Mouse (Mus musculus) embryonic facial prominence, embryonic 11.5 days (tissue): ENCODE data around the gene Syce2. TPM values are rescaled to one million over a fixed set of nuclear protein-coding genes. Genes with fewer than 3 reads are reported as not detected.
"Not testable (repeated sequence)": the region's sequence is repeated elsewhere in the genome, so short reads cannot be mapped to it uniquely, and the experiment has no call there.

Experiments used
- ATAC-seq: fragments of 200-750 bp; cut with Nextera tagmentation; replicated peaks from 2 replicates; pipeline ENCODE4 v1.8.0; 2017; ENCODE audit warnings: low read depth; ENCODE audit not compliant: insufficient number of reproducible peaks, low FRiP score, low TSS enrichment
- DNase-seq: peaks from one replicate; pipeline ENCODE4 v3.0.0-alpha.2; 2015; ENCODE audit warnings: low spot score
- H3K27ac ChIP-seq: fragments of 300-500 bp; sonication (generic); replicated peaks from 2 replicates; pipeline ENCODE4 v1.5.1; 2014; ENCODE audit warnings: mild to moderate bottlenecking, low read depth, low read length, control low read depth
- H3K27me3 ChIP-seq: fragments of 300-500 bp; sonication (generic); 2 replicates; pipeline ENCODE4 v1.6.1; 2014; ENCODE audit warnings: mild to moderate bottlenecking, low read length, moderate library complexity, mixed read lengths; ENCODE audit not compliant: control insufficient read depth, insufficient read depth
- H3K36me3 ChIP-seq: fragments of 300-500 bp; sonication (generic); replicated peaks from 2 replicates; pipeline ENCODE4 v1.6.1; 2014; ENCODE audit warnings: low read depth, mild to moderate bottlenecking, low read length, moderate library complexity, mixed read lengths; ENCODE audit not compliant: control insufficient read depth, insufficient read depth
- H3K4me1 ChIP-seq: fragments of 300-500 bp; sonication (generic); 2 replicates; pipeline ENCODE4 v1.6.1; 2014; ENCODE audit warnings: low read length, mixed read lengths; ENCODE audit not compliant: control insufficient read depth, insufficient read depth
- H3K4me2 ChIP-seq: fragments of 300-500 bp; sonication (generic); 2 replicates; pipeline ENCODE4 v1.6.1; 2014; ENCODE audit warnings: low read depth, mild to moderate bottlenecking, control low read depth, low read length, moderate library complexity
- H3K4me3 ChIP-seq: fragments of 300-500 bp; sonication (generic); 2 replicates; pipeline ENCODE4 v1.5.1; 2014; ENCODE audit warnings: low read depth, low read length, control low read depth
- H3K9ac ChIP-seq: fragments of 300-500 bp; sonication (generic); replicated peaks from 2 replicates; pipeline ENCODE4 v1.6.1; 2014; ENCODE audit warnings: mild to moderate bottlenecking, control low read depth, low read length
- H3K9me3 ChIP-seq: fragments of 300-500 bp; sonication (generic); replicated peaks from 2 replicates; pipeline ENCODE4 v1.6.1; 2016; ENCODE audit warnings: mild to moderate bottlenecking, low read length, inconsistent platforms, mixed read lengths; ENCODE audit not compliant: control insufficient read depth
- WGBS: fragments of 180-500 bp; shearing (Covaris S2); extraction: QIAGEN DNeasy Blood & Tissue Kit; methylation state at CpG from one replicate; pipeline ENCODE4 v1.1.7; 2014; 5-methylcytosine and 5-hydroxymethylcytosine counted together
- polyA plus RNA-seq: library from polyadenylated mRNA; unstranded; fragments of >200 nt; fragmentation: Nextera tagmentation; extraction: Ambion mirVana; gene quantifications from 2 replicates; pipeline ENCODE4 v1.2.1, GENCODE M21; 2014

The Syce2 gene
- polyA plus RNA-seq, 1 experiment from 2014 or later: 89.2 TPM

DNA sequence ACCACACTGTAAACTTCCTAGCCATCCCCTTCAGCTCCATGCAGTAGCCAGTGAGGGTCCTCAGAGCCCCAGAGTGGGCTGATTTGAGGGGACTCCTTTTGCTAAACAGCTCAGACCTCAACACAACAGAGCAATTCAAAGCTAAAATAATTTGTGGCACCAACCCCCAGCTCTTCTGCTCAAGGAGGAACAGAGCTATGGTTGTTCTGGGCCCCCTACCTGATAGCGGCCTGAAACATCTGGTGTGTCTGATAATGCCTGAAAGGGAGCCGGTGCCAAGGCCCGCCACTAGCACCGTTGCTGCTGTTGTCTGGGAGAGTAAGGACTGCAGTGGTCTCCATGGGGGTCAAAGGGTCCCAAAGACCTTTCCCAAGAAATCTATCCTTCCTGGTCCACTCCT is 29.2 kb downstream of the Syce2 start:
- no peak for DNase-seq
- no peaks in the 10 kb centered on the region for H3K9me3 ChIP-seq
- H3K27me3 ChIP-seq: no peaks in the 10 kb centered on the region
- 64% methylated on average over 4 of the region's 4 CpGs for WGBS
- no peak overlapping the region for H3K4me3 ChIP-seq
- no peaks in the 10 kb centered on the region for H3K4me1 ChIP-seq
- H3K4me2 ChIP-seq: no peak overlapping the region
- H3K9ac ChIP-seq: no peak overlapping the region
- no peak overlapping the region for H3K27ac ChIP-seq
- no peak for ATAC-seq
- no peaks in the 10 kb centered on the region for H3K36me3 ChIP-seq

DNA sequence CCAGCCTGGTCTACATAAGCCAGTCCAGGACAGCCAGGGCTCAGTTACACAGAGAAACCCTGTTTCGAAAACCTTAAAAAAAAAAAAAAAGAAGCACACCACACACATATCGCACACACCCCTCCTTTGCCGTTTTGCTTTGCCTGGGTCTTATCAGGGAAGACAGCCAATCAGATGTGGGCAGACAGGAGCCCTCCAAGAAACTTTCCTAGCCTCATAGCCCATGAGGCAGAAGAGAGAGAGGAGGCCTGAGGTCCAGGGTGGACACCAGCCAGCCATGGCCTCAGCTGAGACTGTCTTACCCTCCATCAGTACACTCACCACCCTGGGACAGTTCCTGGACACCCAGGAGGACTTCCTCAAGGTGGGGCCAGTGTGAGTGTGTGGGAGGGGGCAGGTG is 29.8 kb downstream of the Syce2 start, which contains the start of gene Klf1:
Klf1 (plus strand) TSS at position 177 of the 400 bp plus-strand sequence.
- 72% methylated on average over 3 of the region's 3 CpGs for WGBS
- H3K27ac ChIP-seq: no peak within 1 kb of the TSS
- no peaks in the 10 kb centered on the region for H3K4me1 ChIP-seq
- ATAC-seq (no peak), DNase-seq (no peak)
- peak within 1 kb of the TSS; percentile 97 for H3K4me2 ChIP-seq
- no peaks in the 10 kb centered on the region for H3K27me3 ChIP-seq
- H3K36me3 ChIP-seq: no peaks in the 10 kb centered on the region
- H3K9me3 ChIP-seq: no peaks in the 10 kb centered on the region
- peak within 1 kb of the TSS; percentile 61 for H3K4me3 ChIP-seq
- peak within 1 kb of the TSS; percentile 80 for H3K9ac ChIP-seq

DNA sequence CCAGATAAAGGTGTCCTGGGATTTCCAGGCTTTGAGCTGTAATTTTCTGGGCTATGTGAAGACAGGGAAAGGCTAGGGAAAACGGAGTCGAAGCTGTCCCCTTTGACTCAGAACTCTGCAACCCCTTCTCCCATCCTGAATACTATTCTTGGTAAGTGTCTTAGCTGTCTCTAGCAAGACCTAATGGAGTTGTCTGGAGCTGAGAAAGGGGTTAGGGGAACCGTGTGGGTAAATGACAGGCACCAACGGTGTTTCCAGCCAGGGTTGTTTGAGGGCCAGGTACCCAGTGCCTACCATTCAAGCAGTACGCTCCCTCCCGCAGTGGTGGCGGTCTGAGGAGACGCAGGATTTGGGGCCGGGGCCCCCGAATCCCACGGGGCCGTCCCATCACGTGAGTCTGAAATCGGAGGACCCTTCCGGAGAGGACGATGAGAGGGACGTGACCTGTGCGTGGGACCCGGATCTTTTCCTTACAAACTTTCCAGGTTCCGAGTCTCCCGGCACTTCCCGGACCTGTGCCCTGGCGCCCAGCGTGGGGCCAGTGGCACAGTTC is 30.5 kb downstream of the Syce2 start:
- H3K4me2 ChIP-seq: peak overlapping the region; percentile 97
- H3K9me3 ChIP-seq: no peaks in the 10 kb centered on the region
- no peaks in the 10 kb centered on the region for H3K27me3 ChIP-seq
- H3K4me3 ChIP-seq: peak overlapping the region; percentile 61
- H3K27ac ChIP-seq: no peak overlapping the region
- DNase-seq: peak; percentile 38
- WGBS: 3% methylated on average over 24 of the region's 24 CpGs
- peak overlapping the region; percentile 80 for H3K9ac ChIP-seq
- no peaks in the 10 kb centered on the region for H3K36me3 ChIP-seq
- ATAC-seq: peak; percentile 16; the same call in 1 of the 2 replicates
- H3K4me1 ChIP-seq: no peaks in the 10 kb centered on the region

DNA sequence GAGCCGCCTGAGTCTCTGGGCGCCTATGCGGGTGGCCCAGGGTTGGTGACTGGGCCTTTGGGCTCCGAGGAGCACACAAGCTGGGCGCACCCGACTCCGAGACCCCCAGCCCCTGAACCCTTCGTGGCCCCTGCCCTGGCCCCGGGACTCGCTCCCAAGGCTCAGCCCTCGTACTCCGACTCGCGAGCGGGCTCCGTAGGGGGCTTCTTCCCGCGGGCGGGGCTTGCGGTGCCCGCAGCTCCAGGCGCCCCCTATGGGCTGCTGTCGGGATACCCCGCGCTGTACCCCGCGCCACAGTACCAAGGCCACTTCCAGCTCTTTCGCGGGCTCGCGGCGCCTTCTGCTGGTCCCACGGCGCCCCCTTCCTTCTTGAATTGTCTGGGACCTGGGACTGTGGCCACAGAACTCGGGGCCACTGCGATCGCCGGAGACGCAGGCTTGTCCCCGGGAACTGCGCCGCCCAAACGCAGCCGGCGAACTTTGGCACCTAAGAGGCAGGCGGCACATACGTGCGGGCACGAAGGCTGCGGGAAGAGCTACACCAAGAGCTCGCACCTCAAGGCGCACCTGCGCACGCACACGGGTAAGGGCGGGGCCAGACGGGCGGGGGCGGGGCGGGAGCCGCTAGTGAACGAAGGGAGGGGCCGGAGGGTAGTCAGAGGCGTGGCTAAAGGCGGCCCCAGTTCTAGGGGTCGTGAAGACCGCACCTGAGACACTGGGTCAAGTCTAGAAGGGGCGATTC is 31.2 kb downstream of the Syce2 start:
- Histone ChIP-seq H3K4me2 (peak overlapping the region; percentile 97), H3K4me3 (peak overlapping the region; percentile 61), H3K4me1 (no peaks in the 10 kb centered on the region), H3K9me3 (no peaks in the 10 kb centered on the region), H3K9ac (peak overlapping the region; percentile 80), H3K27ac (0 out of 2 replicates have a peak overlapping the region, but pooled peaks have one; percentile 38), H3K36me3 (no peaks in the 10 kb centered on the region), H3K27me3 (no peaks in the 10 kb centered on the region)
- DNase-seq: peak; percentile 91
- ATAC-seq: peak; percentile 76
- under 1% methylated on average over 67 of the region's 68 CpGs for WGBS

DNA sequence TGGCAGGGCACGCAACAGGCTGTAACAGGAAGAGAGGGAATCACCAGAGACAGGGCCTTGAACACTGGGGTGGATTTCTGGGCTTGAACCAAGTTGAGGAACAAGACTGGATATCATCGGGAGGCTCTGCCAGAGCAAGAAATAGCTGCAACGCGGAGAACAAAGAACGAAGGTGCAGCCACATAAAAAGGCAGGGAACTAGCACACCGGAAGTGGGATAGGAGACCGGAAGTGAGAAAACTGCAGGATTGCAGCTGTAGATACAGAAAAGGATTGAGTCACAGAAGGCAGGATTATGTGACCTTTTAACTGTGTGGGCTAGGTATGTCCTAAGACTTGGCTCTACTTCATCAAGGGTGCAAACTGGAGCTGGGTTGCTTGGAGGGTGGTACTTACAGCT is 32.4 kb downstream of the Syce2 start:
- Histone ChIP-seq H3K4me2 (no peak overlapping the region), H3K9ac (no peak overlapping the region), H3K4me1 (peaks cover 3% of the 10 kb centered on the region; the same call in 1 of the 2 replicates), H3K9me3 (no peaks in the 10 kb centered on the region), H3K27me3 (peaks cover 3% of the 10 kb centered on the region), H3K36me3 (no peaks in the 10 kb centered on the region), H3K27ac (no peak overlapping the region), H3K4me3 (no peak overlapping the region)
- DNase-seq: no peak
- ATAC-seq: no peak
- WGBS: 89% methylated on average over 7 of the region's 7 CpGs

DNA sequence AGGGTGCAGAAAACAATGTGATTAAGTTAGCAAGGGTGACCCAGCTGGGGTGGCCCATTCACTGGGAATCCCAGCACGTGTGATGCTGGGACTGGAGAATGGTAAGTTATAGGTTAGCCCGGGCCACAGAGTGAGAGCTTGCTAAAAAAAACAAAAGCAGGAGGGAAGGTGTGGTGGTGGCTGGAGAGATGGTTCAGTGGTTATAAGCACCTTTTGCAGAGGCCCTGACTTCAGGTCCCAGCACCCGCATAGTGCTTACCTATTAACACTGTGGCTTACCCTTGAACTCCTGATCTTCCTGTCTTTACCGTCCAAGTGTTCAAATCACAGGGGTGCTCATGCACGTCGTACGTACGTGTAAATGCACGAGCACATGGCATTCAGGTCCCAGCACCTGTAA is 35.1 kb downstream of the Syce2 start:
- ATAC-seq (no peak), DNase-seq (no peak)
- 90% methylated on average over 9 of the region's 9 CpGs for WGBS
- Histone ChIP-seq H3K9me3 (no peaks in the 10 kb centered on the region), H3K36me3 (no peaks in the 10 kb centered on the region), H3K27me3 (peaks cover 9% of the 10 kb centered on the region), H3K4me1 (peaks cover 3% of the 10 kb centered on the region; the same call in 1 of the 2 replicates), H3K9ac (no peak overlapping the region), H3K4me2 (no peak overlapping the region), H3K27ac (no peak overlapping the region), H3K4me3 (no peak overlapping the region)

DNA sequence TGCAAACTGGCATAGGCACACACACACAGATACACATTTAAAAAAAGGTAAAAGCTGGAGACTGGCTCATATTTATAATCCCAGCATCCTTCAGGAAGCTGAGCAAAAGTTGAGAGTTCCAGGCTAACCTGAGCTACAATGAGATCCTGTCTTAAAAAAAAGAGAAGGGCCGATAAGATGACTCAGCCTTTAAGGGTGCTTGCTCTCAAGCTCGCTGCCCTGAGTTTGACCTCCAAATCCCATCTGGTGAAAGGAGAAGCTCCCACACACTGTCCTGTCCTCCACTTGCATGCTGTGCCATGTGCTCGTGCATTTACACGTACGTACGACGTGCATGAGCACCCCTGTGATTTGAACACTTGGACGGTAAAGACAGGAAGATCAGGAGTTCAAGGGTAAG is 35.6 kb downstream of the Syce2 start:
- Histone ChIP-seq H3K4me3 (no peak overlapping the region), H3K27ac (no peak overlapping the region), H3K27me3 (peaks cover 13% of the 10 kb centered on the region), H3K4me1 (peaks cover 3% of the 10 kb centered on the region; the same call in 1 of the 2 replicates), H3K9ac (no peak overlapping the region), H3K4me2 (no peak overlapping the region), H3K36me3 (no peaks in the 10 kb centered on the region), H3K9me3 (no peaks in the 10 kb centered on the region)
- no peak for ATAC-seq
- 71% methylated on average over 8 of the region's 8 CpGs for WGBS
- no peak for DNase-seq

DNA sequence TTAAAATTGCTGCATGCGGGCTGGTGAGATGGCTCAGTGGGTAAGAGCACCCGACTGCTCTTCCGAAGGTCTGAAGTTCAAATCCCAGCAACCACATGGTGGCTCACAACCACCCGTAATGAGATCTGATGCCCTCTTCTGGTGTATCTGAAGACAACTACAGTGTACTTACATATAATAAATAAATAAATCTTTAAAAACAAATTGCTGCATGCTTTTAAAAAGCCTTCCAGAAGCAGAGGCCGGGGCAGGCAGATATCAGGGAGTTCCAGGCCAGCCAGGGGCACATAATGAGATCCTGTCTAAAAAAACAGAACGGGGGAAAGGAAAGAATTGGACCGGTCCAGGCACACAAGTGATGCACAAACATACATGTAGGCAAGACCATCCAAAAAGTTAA is 36.1 kb downstream of the Syce2 start:
- not testable (repeated sequence) for H3K9me3 ChIP-seq, H3K4me1 ChIP-seq, DNase-seq, ATAC-seq, H3K27ac ChIP-seq, H3K36me3 ChIP-seq
- H3K9ac ChIP-seq: 0 out of 2 replicates have a peak overlapping the region, but pooled peaks have one; percentile 22
- peak overlapping the region; percentile 59 for H3K4me3 ChIP-seq
- 19% methylated on average over 7 of the region's 7 CpGs for WGBS
- H3K4me2 ChIP-seq: peak overlapping the region; percentile 78
- H3K27me3 ChIP-seq: peaks cover 18% of the 10 kb centered on the region
